Mouse (Mus musculus) 3134 (cell line): ENCODE results near the gene Hist2h2ab.
"Not testable (repeated sequence)": the region's sequence is repeated elsewhere in the genome, so short reads cannot be mapped to it uniquely, and the experiment has no call there.

Experiments
- DNase-seq: peaks from one replicate; pipeline ENCODE4 v3.0.0-alpha.2; 2011; ENCODE audit warnings: low spot score; ENCODE audit not compliant: insufficient read length; ENCODE audit errors: extremely low read depth

The Hist2h2ab gene

DNA sequence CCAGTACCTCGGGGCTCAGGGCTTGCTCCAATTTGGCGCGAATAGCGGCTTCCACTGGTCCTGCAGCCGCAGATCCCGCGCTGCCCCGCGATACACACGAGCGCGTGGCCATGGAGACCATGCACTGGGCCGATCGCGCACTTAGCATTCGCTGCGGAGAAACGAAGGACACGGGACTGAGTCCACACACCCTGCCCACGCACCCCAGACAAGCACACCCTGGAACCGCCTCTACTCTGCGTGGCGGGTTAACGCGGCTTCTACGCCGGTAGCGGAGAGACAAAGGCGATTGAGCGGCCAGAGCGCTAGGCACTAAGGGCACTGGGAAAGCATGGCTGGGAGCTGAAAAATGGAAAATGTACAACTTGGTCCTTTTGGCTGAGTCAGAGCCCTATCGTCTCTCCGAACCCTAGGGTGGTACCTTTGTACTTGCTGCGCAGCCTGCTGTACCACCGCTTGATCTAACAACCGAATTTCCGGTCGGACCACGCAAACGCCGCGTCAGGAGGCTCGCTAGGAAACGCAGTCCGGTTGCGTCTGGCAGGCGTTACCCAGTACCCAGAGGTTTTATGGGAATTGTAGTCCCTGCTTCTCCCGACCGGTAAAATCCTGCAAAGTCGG is 22.4 kb upstream of the Hist2h2ab start:
- peak; percentile 75 for DNase-seq

DNA sequence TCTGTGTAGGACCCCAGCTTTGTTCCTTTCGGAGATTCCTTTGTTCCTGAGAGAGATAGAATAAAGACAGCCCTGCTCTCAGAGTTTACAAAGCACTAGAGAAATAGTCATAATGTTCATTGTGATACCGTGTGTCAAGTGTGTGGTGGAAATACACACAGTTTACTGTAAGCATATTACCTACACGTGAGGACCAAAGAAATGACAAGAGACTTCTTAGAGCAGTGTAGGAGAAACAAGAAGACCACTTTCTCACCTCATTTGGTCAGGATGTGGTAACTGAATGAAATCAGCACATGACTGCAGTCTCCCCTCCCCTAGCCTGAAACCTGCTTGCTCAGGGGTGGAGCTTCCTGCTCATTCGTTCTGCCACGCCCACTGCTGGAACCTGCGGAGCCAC is 21.5 kb upstream of the Hist2h2ab start:
- no peak for DNase-seq

GRCm38 (mm10) chr3:96198601-96199251 is 20.9 kb upstream of the Hist2h2ab start:
- DNase-seq, result not testable (repeated sequence)

GRCm38 (mm10) chr3:96199731-96200130 is 19.9 kb upstream of the Hist2h2ab start:
- DNase-seq, result no peak

DNA sequence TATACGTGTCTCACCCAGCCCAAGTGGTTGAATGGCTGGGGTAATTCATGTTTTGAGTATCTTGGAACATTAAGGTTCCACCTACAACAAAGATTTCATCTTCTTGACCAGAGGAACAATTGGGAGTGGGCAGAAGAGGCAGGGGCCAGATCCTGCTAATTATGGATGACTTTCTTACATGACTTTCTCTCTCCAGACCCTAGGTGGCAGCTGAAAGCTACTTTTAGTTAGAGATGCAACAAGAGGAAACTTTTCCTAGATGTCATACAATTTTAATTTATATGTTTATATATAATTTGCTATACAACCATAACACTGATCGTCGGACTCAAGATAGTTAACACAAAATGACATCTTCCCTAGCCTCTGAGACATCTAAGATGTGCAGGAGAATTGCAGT is 11.8 kb upstream of the Hist2h2ab start:
- DNase-seq, result no peak

- no peak for DNase-seq
Measured at GRCm38 (mm10) chr3:96209242-96209641, 10.4 kb upstream of the Hist2h2ab start.

GRCm38 (mm10) chr3:96219191-96219641 is 449 bp upstream of the Hist2h2ab start:
- no peak for DNase-seq

- not testable (repeated sequence) for DNase-seq
Measured at GRCm38 (mm10) chr3:96220131-96220764, 583 bp downstream of the Hist2h2ab start.

DNA sequence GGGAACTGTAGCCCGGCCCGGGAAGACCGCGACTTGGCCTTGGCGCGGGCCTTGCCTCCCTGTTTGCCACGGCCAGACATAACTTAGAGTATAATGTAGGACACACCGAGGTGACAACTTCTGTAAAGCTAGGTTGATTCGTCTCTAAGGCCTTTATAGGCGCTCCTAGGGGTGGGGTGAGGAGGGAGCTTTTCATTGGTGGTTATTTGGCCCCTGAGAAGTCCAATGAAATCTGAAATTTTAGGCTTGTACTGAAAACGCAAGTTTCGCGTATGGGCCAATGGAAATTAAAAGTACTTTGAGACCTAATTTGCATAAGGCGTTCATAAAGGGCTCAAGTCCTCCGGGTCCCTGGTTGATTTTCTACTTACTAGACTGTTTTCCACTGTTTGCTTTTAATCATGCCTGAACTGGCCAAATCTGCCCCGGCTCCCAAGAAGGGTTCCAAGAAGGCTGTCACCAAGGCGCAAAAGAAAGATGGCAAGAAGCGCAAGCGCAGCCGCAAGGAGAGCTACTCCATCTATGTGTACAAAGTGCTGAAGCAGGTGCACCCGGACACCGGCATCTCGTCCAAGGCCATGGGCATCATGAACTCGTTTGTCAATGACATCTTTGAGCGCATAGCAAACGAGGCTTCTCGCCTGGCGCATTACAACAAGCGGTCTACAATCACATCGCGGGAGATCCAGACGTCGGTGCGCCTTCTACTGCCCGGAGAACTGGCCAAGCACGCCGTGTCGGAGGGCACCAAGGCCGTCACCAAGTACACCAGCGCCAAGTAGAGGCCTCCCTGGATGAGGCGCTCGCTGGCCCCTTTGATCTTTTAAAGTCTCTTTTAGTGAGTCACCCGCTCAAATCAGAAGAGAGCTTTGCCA is 1.3 kb downstream of the Hist2h2ab start, which contains the start of the genes Hist2h2ac and Hist2h2be:
TSS of gene Hist2h2ac (minus strand) at position 116 of the 875 bp plus-strand sequence.
TSS of gene Hist2h2be (plus strand) at position 355 of the 875 bp plus-strand sequence.
- peak; percentile 94 for DNase-seq

- DNase-seq, result no peak
Measured at GRCm38 (mm10) chr3:96221640-96222038, 2.0 kb downstream of the Hist2h2ab start.

GRCm38 (mm10) chr3:96222774-96223173 is 3.1 kb downstream of the Hist2h2ab start:
- DNase-seq, result no peak

DNA sequence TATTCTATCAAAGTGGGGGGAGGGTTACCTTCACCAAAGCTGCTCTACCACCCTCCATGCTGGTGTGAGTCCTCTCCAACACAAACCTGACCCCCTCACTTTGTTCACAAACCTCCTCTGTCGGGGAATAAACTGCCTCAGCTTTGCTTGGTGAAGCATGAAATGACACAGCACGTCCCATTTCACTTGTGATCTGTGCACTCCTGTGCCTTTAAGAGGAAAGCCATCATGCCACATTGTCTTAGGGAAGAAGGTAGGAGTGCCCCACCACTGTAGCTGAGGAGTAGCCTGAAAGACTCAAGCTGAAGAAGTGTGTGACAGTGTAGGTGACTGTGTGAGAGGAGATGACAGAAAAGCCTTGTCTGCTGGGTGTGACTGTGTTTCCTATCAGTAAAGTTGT is 5.8 kb downstream of the Hist2h2ab start:
- no peak for DNase-seq

GRCm38 (mm10) chr3:96226695-96227648 is 7.3 kb downstream of the Hist2h2ab start:
- DNase-seq, result peak; percentile 75

DNA sequence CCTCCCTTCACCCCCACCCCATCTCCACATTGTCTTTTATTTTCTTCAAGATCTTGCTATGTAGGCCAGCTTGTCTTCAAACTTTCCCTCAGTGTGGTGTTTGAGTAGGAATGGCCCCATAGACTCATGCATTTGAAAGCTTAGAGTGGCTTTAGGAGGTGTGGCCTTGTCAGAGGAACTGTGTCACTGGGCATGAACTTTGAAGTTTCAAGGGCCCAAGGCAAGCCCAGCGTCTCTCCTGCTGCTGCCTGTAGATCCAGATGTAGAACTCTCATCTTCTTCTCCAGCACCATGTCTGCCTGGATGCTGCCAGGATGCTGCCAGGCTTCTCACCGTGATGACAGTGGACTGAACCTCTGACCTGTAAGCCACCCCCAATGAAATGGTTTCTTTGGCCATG is 9.2 kb downstream of the Hist2h2ab start:
- DNase-seq, result no peak

GRCm38 (mm10) chr3:96230404-96230803 is 10.7 kb downstream of the Hist2h2ab start:
- no peak for DNase-seq

DNA sequence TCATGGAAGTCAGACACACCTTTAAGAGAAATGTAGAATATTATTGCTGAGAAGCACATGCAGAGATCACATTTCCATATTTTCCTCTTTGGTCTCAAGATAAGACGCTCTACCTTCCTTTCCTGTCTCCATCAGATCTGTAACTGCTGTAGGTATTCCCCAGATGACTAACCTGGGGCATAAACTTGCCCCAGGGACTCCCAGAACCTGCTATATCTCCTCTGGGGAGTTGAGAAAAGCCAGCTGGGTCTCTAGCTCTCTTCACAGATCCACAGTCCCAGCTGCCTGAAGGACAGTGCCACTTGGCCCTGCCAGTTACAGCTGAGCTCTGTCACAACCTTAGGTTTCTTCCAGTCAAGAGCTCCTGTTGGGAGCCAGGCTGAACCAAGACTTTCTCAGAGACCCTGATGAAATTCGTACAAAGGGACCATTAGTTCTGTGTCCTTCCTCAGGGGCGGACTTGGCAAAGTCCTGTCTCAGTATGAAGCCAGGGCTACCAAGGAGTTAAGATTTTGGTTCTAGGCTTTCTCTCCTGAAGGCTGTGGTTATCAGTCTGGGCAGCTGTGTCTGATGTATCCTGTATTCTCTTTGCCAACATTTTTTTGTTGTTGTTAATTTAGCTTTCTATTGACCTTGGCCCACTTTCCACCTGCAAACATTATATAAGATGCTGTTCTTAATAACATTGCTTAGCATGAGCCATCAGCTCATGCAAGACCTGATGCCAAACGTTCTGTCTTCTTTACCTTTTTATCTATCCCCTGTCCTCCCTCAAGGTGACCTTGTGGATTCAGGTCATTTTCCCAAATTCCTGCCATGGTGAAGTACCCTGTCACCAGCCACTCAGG is 11.5 kb downstream of the Hist2h2ab start:
- DNase-seq, result no peak

GRCm38 (mm10) chr3:96231758-96232120 is 12.1 kb downstream of the Hist2h2ab start:
- DNase-seq, result no peak

GRCm38 (mm10) chr3:96234914-96235313 is 15.2 kb downstream of the Hist2h2ab start:
- no peak for DNase-seq

DNA sequence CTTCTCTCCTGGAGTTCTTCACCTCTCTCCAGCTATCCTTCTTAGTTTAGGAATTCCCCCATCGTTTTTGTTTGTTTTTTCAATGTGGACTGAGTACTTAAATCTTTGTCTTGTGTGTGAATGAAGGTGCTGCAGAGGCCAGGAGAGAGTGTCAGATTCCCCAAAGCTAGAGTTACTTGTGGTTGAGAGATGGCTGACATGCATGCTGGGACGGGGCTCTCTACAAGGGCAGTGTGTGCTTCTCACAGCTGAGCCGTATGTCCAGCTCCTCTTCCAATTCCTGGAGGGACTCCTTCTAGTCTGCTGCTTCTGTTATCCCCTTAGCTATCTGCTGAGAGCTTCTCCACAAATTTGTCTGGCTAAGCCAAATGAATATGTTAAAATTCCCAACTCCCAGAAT is 16.2 kb downstream of the Hist2h2ab start:
- peak; percentile 40 for DNase-seq
